Mouse (Mus musculus) stomach, postnatal 0 days (tissue): ENCODE data around the gene Vps9d1. TPM values are rescaled to one million over a fixed set of nuclear protein-coding genes. Genes with fewer than 3 reads are reported as not detected.

ENCODE experiments used
- ATAC-seq: fragments of 200-750 bp; cut with Nextera tagmentation; 2 replicates; pipeline ENCODE4 v1.8.0; 2017; ENCODE audit not compliant: low FRiP score, low TSS enrichment
- DNase-seq: peaks from one replicate; pipeline ENCODE4 v3.0.0-alpha.2; 2016; ENCODE audit warnings: low spot score
- H3K27ac ChIP-seq: fragments of 300-500 bp; sonication (generic); replicated peaks from 2 replicates; pipeline ENCODE4 v1.5.1; 2014; ENCODE audit warnings: mild to moderate bottlenecking, control low read depth
- H3K27me3 ChIP-seq: fragments of 300-500 bp; sonication (generic); 2 replicates; pipeline ENCODE4 v1.6.1; 2014; ENCODE audit warnings: low read length; ENCODE audit not compliant: control insufficient read depth, insufficient read depth
- H3K36me3 ChIP-seq: fragments of 300-500 bp; sonication (generic); 2 replicates; pipeline ENCODE4 v1.6.1; 2014; ENCODE audit warnings: low read length, mixed read lengths; ENCODE audit not compliant: control insufficient read depth, insufficient read depth
- H3K4me1 ChIP-seq: fragments of 300-500 bp; sonication (generic); replicated peaks from 2 replicates; pipeline ENCODE4 v1.6.1; 2014; ENCODE audit warnings: antibody characterized with exemption; ENCODE audit not compliant: control insufficient read depth, insufficient read depth
- H3K4me2 ChIP-seq: fragments of 300-500 bp; sonication (generic); replicated peaks from 2 replicates; pipeline ENCODE4 v1.6.1; 2014; ENCODE audit warnings: low read depth, mild to moderate bottlenecking, control low read depth, moderate library complexity
- H3K4me3 ChIP-seq: fragments of 300-500 bp; sonication (generic); 2 replicates; pipeline ENCODE4 v1.5.1; 2014; ENCODE audit warnings: low read depth, low read length, control low read depth
- H3K9ac ChIP-seq: fragments of 300-500 bp; sonication (generic); 2 replicates; pipeline ENCODE4 v1.6.1; 2014; ENCODE audit warnings: mild to moderate bottlenecking, low read length, control low read depth, mixed read lengths
- H3K9me3 ChIP-seq: fragments of 300-500 bp; sonication (generic); 2 replicates; pipeline ENCODE4 v1.6.1; 2016; ENCODE audit warnings: low read length; ENCODE audit not compliant: control insufficient read depth
- CTCF ChIP-seq: IDR thresholded peaks from 2 replicates; pipeline ENCODE4 v1.5.1; 2016; ENCODE audit warnings: antibody characterized with exemption, low read depth, mild to moderate bottlenecking, moderate library complexity
- EP300 ChIP-seq: optimal IDR thresholded peaks from 2 replicates; pipeline ENCODE3; 2016; ENCODE audit warnings: antibody characterized with exemption
- WGBS: fragments of 180-500 bp; shearing (Covaris S2); extraction: QIAGEN DNeasy Blood & Tissue Kit; methylation state at CpG from one replicate; pipeline ENCODE4 v1.1.7; 2014; 5-methylcytosine and 5-hydroxymethylcytosine counted together
- polyA plus RNA-seq: library from polyadenylated mRNA; unstranded; fragments of >200 nt; fragmentation: Nextera tagmentation; extraction: Ambion mirVana; gene quantifications from 2 replicates; pipeline ENCODE4 v1.2.1, GENCODE M21; 2015

The Vps9d1 gene
- polyA plus RNA-seq, 1 experiment from 2014 or later = 10.3 TPM

- no peak for DNase-seq
- TF ChIP-seq CTCF (no peak), EP300 (no peak)
- no peak overlapping the region for H3K27ac ChIP-seq
- no peaks in the 10 kb centered on the region for H3K27me3 ChIP-seq
- no peak overlapping the region for H3K9ac ChIP-seq
- H3K9me3 ChIP-seq = no peaks in the 10 kb centered on the region
- 92% methylated on average over 5 of the region's 5 CpGs for WGBS
- H3K4me2 ChIP-seq = no peak overlapping the region
- no peak overlapping the region for H3K4me3 ChIP-seq
- ATAC-seq = no peak
- H3K4me1 ChIP-seq = no peaks in the 10 kb centered on the region; the same call in none of the 2 replicates
- H3K36me3 ChIP-seq = peaks cover 20% of the 10 kb centered on the region
Measured at GRCm38 (mm10) chr8:123250940-123251339, 3.2 kb downstream of the Vps9d1 start.

- Histone ChIP-seq H3K9ac (no peak overlapping the region), H3K36me3 (peaks cover 26% of the 10 kb centered on the region), H3K27ac (no peak overlapping the region), H3K9me3 (no peaks in the 10 kb centered on the region), H3K4me2 (no peak overlapping the region), H3K27me3 (no peaks in the 10 kb centered on the region), H3K4me3 (no peak overlapping the region), H3K4me1 (no peaks in the 10 kb centered on the region; the same call in none of the 2 replicates)
- no peak for DNase-seq
- TF ChIP-seq EP300 = no peak
- TF ChIP-seq CTCF = no peak
- WGBS = 91% methylated on average over 8 of the region's 8 CpGs
- no peak for ATAC-seq
Measured at GRCm38 (mm10) chr8:123248596-123248995, 5.6 kb downstream of the Vps9d1 start.

GRCm38 (mm10) chr8:123247748-123248147 lies 6.4 kb downstream of the Vps9d1 start:
- WGBS = 98% methylated on average over 6 of the region's 6 CpGs
- H3K27ac ChIP-seq = no peak overlapping the region
- no peaks in the 10 kb centered on the region for H3K27me3 ChIP-seq
- H3K4me3 ChIP-seq = no peak overlapping the region
- H3K9ac ChIP-seq = no peak overlapping the region
- no peak for TF ChIP-seq CTCF
- no peak for TF ChIP-seq EP300
- DNase-seq = no peak
- no peak overlapping the region for H3K4me2 ChIP-seq
- no peaks in the 10 kb centered on the region for H3K4me1 ChIP-seq
- H3K9me3 ChIP-seq = no peaks in the 10 kb centered on the region
- no peak for ATAC-seq
- H3K36me3 ChIP-seq = peaks cover 29% of the 10 kb centered on the region

DNA sequence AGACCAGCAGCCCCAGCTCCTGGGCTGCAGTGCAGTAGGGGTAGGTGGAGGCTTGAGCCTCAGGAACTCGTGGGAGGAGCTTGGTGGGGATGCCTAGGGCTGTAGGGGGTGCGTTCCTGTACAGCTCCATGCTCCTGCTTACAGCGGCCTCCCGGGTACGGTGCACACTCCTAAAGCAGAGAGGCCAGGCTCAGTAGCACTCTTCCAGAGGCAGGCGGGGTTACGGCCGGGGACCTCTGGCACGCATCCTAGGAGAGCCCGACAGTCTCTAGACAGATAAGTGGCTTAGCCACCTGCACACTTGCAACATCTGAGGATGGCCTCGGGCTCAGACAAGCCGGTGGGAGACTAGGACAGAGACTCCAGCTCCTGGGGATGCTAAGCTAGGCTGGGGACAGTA lies 8.6 kb downstream of the Vps9d1 start:
- Histone ChIP-seq H3K9ac (no peak overlapping the region), H3K27ac (no peak overlapping the region), H3K4me3 (no peak overlapping the region), H3K4me2 (no peak overlapping the region), H3K27me3 (no peaks in the 10 kb centered on the region), H3K9me3 (no peaks in the 10 kb centered on the region), H3K36me3 (peaks cover 27% of the 10 kb centered on the region), H3K4me1 (no peaks in the 10 kb centered on the region)
- DNase-seq (no peak), ATAC-seq (0 out of 2 replicates have a peak, but pooled peaks have one; percentile 17)
- 89% methylated on average over 12 of the region's 12 CpGs for WGBS
- no peak for TF ChIP-seq CTCF
- no peak for TF ChIP-seq EP300

DNA sequence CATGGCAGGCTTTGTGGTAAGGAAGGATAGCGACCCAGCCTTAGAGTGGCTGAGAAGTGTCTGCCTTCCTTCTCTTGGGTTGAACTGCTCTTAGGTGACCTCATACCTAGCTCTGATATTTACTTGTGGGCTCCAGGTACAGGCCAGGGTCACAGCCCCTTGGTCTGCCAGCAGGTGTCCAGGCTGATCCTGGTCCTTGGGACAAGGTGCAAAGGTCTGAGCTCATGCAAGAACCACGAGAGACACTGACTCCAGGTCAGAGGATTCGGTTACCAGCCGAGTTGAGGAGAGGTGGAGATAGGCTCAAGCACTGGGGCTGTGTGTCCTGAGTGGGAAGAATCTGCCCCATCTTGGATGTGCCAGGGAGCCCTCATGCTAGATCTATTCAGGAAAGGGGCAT lies 9.8 kb downstream of the Vps9d1 start:
- Histone ChIP-seq H3K4me2 (no peak overlapping the region), H3K36me3 (peaks cover 22% of the 10 kb centered on the region), H3K4me1 (no peaks in the 10 kb centered on the region), H3K27ac (no peak overlapping the region), H3K4me3 (no peak overlapping the region), H3K27me3 (no peaks in the 10 kb centered on the region), H3K9ac (no peak overlapping the region), H3K9me3 (no peaks in the 10 kb centered on the region)
- DNase-seq = no peak
- no peak for ATAC-seq
- 85% methylated on average over 4 of the region's 4 CpGs for WGBS
- TF ChIP-seq CTCF (no peak), EP300 (no peak)

DNA sequence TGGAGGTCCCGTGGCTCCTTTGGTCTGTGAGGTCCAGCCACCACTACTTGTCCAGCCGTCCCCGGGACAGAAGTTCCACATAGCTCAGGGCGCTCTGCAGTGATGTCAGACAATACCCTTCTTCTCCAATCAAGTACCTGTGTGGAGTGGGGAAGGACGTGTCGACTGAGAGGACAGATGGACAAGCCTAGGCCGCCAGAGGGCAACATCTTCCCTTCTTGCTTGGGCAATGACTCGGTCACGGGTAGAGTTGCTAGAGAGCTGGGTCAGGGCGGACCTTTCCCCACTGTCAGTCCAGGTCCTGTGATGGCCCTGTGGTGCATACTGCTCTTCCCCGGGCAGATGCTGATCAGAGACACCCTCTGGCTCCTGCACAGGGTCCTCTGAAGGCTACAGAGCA lies 11.1 kb downstream of the Vps9d1 start:
- H3K4me1 ChIP-seq = no peaks in the 10 kb centered on the region
- 68% methylated on average over 11 of the region's 11 CpGs for WGBS
- ATAC-seq (no peak), DNase-seq (no peak)
- no peaks in the 10 kb centered on the region for H3K9me3 ChIP-seq
- no peak overlapping the region for H3K4me3 ChIP-seq
- H3K9ac ChIP-seq = no peak overlapping the region
- no peak overlapping the region for H3K27ac ChIP-seq
- TF ChIP-seq EP300 (no peak), CTCF (peak; percentile 45)
- no peaks in the 10 kb centered on the region for H3K27me3 ChIP-seq
- no peak overlapping the region for H3K4me2 ChIP-seq
- peaks cover 22% of the 10 kb centered on the region for H3K36me3 ChIP-seq
